Mouse (Mus musculus) kidney, embryonic 15.5 days (tissue): ENCODE measurements around the gene Psenen. TPM values are rescaled to one million over a fixed set of nuclear protein-coding genes. Genes with fewer than 3 reads are reported as not detected.
A peak's percentile ranks its signal among the peaks of the same experiment; 100 is the strongest.

Experiments used
- ATAC-seq: fragments of 200-750 bp; cut with Nextera tagmentation; replicated peaks from 2 replicates; pipeline ENCODE4 v1.8.0; 2017; ENCODE audit warnings: moderate TSS enrichment; ENCODE audit not compliant: low FRiP score
- H3K27ac ChIP-seq: fragments of 300-500 bp; sonication (generic); 2 replicates; pipeline ENCODE4 v1.5.1; 2015; ENCODE audit warnings: mild to moderate bottlenecking, inconsistent platforms
- H3K27me3 ChIP-seq: fragments of 300-500 bp; sonication (generic); 2 replicates; pipeline ENCODE4 v1.6.1; 2015; ENCODE audit warnings: inconsistent platforms
- H3K36me3 ChIP-seq: fragments of 300-500 bp; sonication (generic); 2 replicates; pipeline ENCODE4 v1.6.1; 2015; ENCODE audit warnings: inconsistent platforms
- H3K4me1 ChIP-seq: fragments of 300-500 bp; sonication (generic); 2 replicates; pipeline ENCODE4 v1.6.1; 2015; ENCODE audit warnings: inconsistent platforms
- H3K4me2 ChIP-seq: fragments of 300-500 bp; sonication (generic); 2 replicates; pipeline ENCODE4 v1.6.1; 2015; ENCODE audit warnings: moderate library complexity, mild to moderate bottlenecking, inconsistent platforms
- H3K4me3 ChIP-seq: fragments of 300-500 bp; sonication (generic); replicated peaks from 2 replicates; pipeline ENCODE4 v1.5.1; 2015; ENCODE audit warnings: mild to moderate bottlenecking, inconsistent platforms
- H3K9ac ChIP-seq: fragments of 300-500 bp; sonication (generic); 2 replicates; pipeline ENCODE4 v1.6.1; 2015; ENCODE audit warnings: mild to moderate bottlenecking, inconsistent platforms
- H3K9me3 ChIP-seq: fragments of 300-500 bp; sonication (generic); replicated peaks from 2 replicates; pipeline ENCODE4 v1.6.1; 2016; ENCODE audit warnings: inconsistent platforms
- WGBS: fragments of 180-500 bp; shearing (Covaris S2); methylation state at CpG from one replicate; pipeline ENCODE4 v1.1.7; 2015; ENCODE audit warnings: mixed read lengths; 5-methylcytosine and 5-hydroxymethylcytosine counted together
- polyA plus RNA-seq: library from polyadenylated mRNA; unstranded; fragments of >200 nt; fragmentation: Nextera tagmentation; extraction: Ambion mirVana; gene quantifications from 2 replicates; pipeline ENCODE4 v1.2.1, GENCODE M21; 2015

Gene Psenen
- polyA plus RNA-seq, 1 experiment from 2014 or later: 152 TPM

DNA sequence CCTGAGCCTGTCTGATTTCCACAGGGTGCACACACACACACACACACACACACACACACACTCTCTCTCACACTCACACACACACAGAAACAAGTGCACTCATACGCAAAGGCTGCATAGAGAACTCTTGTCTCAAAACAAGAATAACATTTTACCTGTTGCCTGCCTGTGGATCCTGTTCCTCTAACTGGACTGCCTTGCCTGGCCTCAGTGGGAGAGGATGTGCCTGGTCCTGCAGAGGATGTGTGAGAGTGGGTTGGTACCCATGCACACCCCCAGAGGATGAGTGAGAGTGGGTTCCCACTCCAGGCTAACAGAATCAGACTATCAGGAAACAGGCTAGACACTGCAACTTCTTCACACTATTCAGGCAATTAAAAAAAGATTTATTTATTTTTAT is 12.8 kb downstream of the Psenen start:
- no peaks in the 10 kb centered on the region for H3K9me3 ChIP-seq
- H3K4me2 ChIP-seq: no peak overlapping the region
- no peak for ATAC-seq
- H3K9ac ChIP-seq: no peak overlapping the region
- H3K27ac ChIP-seq: no peak overlapping the region
- 97% methylated on average over 1 of the region's 1 CpGs for WGBS
- H3K4me3 ChIP-seq: no peak overlapping the region
- no peaks in the 10 kb centered on the region for H3K27me3 ChIP-seq
- H3K36me3 ChIP-seq: peaks cover 49% of the 10 kb centered on the region
- H3K4me1 ChIP-seq: peaks cover 27% of the 10 kb centered on the region

- no peaks in the 10 kb centered on the region for H3K27me3 ChIP-seq
- H3K9ac ChIP-seq: no peak overlapping the region
- peaks cover 42% of the 10 kb centered on the region for H3K36me3 ChIP-seq
- no peak for ATAC-seq
- no peak overlapping the region for H3K4me2 ChIP-seq
- H3K9me3 ChIP-seq: no peaks in the 10 kb centered on the region
- H3K4me1 ChIP-seq: peaks cover 27% of the 10 kb centered on the region
- H3K27ac ChIP-seq: no peak overlapping the region
- no peak overlapping the region for H3K4me3 ChIP-seq
- WGBS: 94% methylated on average over 2 of the region's 2 CpGs
These were observed 13.5 kb downstream of the Psenen start for GRCm38 (mm10) chr7:30549880-30550279.

DNA sequence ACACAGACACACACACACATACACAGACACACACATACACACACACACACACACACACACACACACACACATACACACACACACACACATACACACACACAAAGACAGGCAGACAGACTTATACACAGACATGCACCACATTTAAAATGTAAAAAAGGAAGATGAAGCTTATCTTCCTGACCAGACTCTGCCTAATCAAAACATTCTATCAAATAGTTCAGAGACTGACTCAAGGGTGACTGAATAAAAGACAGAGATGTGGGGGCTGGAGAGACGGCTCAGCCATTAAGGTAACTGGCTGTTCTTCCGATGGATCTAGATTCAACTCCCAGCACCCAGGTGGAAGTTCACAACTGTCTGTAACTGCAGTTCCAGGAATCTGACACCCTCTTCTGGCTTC is 19.1 kb downstream of the Psenen start:
- no peaks in the 10 kb centered on the region for H3K4me1 ChIP-seq
- 84% methylated on average over 2 of the region's 2 CpGs for WGBS
- H3K9ac ChIP-seq: no peak overlapping the region
- ATAC-seq: no peak
- no peaks in the 10 kb centered on the region for H3K27me3 ChIP-seq
- H3K4me2 ChIP-seq: no peak overlapping the region
- H3K36me3 ChIP-seq: peaks cover 77% of the 10 kb centered on the region
- no peak overlapping the region for H3K4me3 ChIP-seq
- no peaks in the 10 kb centered on the region for H3K9me3 ChIP-seq
- H3K27ac ChIP-seq: no peak overlapping the region

GRCm38 (mm10) chr7:30540572-30540971 is 22.9 kb downstream of the Psenen start:
- no peak overlapping the region for H3K4me2 ChIP-seq
- H3K36me3 ChIP-seq: peaks cover 59% of the 10 kb centered on the region
- 90% methylated on average over 7 of the region's 7 CpGs for WGBS
- no peak overlapping the region for H3K9ac ChIP-seq
- H3K9me3 ChIP-seq: no peaks in the 10 kb centered on the region
- no peak for ATAC-seq
- peaks cover 4% of the 10 kb centered on the region for H3K4me1 ChIP-seq
- H3K27me3 ChIP-seq: no peaks in the 10 kb centered on the region
- no peak overlapping the region for H3K27ac ChIP-seq
- H3K4me3 ChIP-seq: no peak overlapping the region

- H3K36me3 ChIP-seq: peaks cover 52% of the 10 kb centered on the region
- peak; percentile 93 for ATAC-seq
- peak within 1 kb of the TSS; percentile 74 for H3K27ac ChIP-seq
- H3K27me3 ChIP-seq: no peaks in the 10 kb centered on the region
- peak within 1 kb of the TSS; percentile 85 for H3K4me3 ChIP-seq
- H3K9ac ChIP-seq: peak within 1 kb of the TSS; percentile 65
- peak within 1 kb of the TSS; percentile 89 for H3K4me2 ChIP-seq
- H3K4me1 ChIP-seq: peaks cover 29% of the 10 kb centered on the region
- H3K9me3 ChIP-seq: no peaks in the 10 kb centered on the region
- WGBS: under 1% methylated on average over 53 of the region's 84 CpGs
These were observed 28.5 kb downstream of the Psenen start, which contains the start of gene Arhgap33 for GRCm38 (mm10) chr7:30534633-30535577. Gene Arhgap33 (minus strand): TSS chr7:30535060.

- peaks cover 29% of the 10 kb centered on the region for H3K4me1 ChIP-seq
- 7% methylated on average over 26 of the region's 26 CpGs for WGBS
- H3K9me3 ChIP-seq: no peaks in the 10 kb centered on the region
- peak overlapping the region; percentile 74 for H3K27ac ChIP-seq
- H3K4me2 ChIP-seq: peak overlapping the region; percentile 89
- peak overlapping the region; percentile 65 for H3K9ac ChIP-seq
- H3K27me3 ChIP-seq: no peaks in the 10 kb centered on the region
- H3K4me3 ChIP-seq: peak overlapping the region; percentile 85
- H3K36me3 ChIP-seq: peaks cover 52% of the 10 kb centered on the region
- ATAC-seq: no peak; the same call in 1 of the 2 replicates
These were observed 29.3 kb downstream of the Psenen start for GRCm38 (mm10) chr7:30533941-30534632.

GRCm38 (mm10) chr7:30532931-30533330 is 30.5 kb downstream of the Psenen start:
- H3K4me3 ChIP-seq: no peak overlapping the region
- H3K4me1 ChIP-seq: peaks cover 30% of the 10 kb centered on the region
- H3K9me3 ChIP-seq: no peaks in the 10 kb centered on the region
- ATAC-seq: peak; percentile 16; the same call in 1 of the 2 replicates
- H3K9ac ChIP-seq: peak overlapping the region; percentile 23; the same call in 1 of the 2 replicates
- H3K36me3 ChIP-seq: peaks cover 55% of the 10 kb centered on the region
- peak overlapping the region; percentile 89 for H3K4me2 ChIP-seq
- WGBS: 37% methylated on average over 8 of the region's 8 CpGs
- H3K27me3 ChIP-seq: no peaks in the 10 kb centered on the region
- H3K27ac ChIP-seq: peak overlapping the region; percentile 22; the same call in 1 of the 2 replicates

- 81% methylated on average over 9 of the region's 9 CpGs for WGBS
- H3K27me3 ChIP-seq: no peaks in the 10 kb centered on the region
- H3K9me3 ChIP-seq: no peaks in the 10 kb centered on the region
- H3K4me1 ChIP-seq: peaks cover 40% of the 10 kb centered on the region
- peaks cover 62% of the 10 kb centered on the region for H3K36me3 ChIP-seq
- H3K9ac ChIP-seq: no peak overlapping the region
- no peak overlapping the region for H3K4me3 ChIP-seq
- no peak overlapping the region for H3K4me2 ChIP-seq
- H3K27ac ChIP-seq: no peak overlapping the region
- no peak for ATAC-seq
These were observed 32.1 kb downstream of the Psenen start for GRCm38 (mm10) chr7:30531291-30531815.

GRCm38 (mm10) chr7:30526981-30527380 is 36.4 kb downstream of the Psenen start:
- WGBS: 73% methylated on average over 14 of the region's 14 CpGs
- Histone ChIP-seq H3K4me2 (peak overlapping the region; percentile 49), H3K9ac (no peak overlapping the region)

DNA sequence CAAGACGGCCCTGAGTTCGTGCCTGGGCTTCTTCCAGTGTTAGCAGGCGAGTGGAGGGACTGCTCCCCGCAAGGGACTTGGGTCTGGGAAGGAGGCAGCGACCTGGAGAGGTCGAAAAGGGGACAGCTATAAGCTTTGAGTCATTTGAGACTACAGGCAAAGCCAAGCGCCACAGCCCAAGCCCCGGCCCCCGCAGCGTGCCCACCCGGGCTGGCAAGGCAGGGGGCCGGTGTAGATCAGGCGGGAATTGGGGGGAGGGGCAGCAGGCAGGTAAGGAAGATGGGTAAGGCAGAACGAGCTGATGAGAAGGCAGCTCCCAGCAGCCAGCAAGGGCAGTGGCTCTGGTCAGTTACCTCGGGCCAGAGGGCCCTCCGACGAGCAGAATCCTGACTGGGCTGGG is 37.0 kb downstream of the Psenen start:
- H3K27ac ChIP-seq: peak overlapping the region; percentile 79
- no peaks in the 10 kb centered on the region for H3K27me3 ChIP-seq
- peak overlapping the region; percentile 49 for H3K4me2 ChIP-seq
- H3K36me3 ChIP-seq: peaks cover 79% of the 10 kb centered on the region
- WGBS: 19% methylated on average over 17 of the region's 17 CpGs
- H3K4me3 ChIP-seq: peak overlapping the region; percentile 10; the same call in 1 of the 2 replicates
- H3K4me1 ChIP-seq: peaks cover 48% of the 10 kb centered on the region
- H3K9me3 ChIP-seq: no peaks in the 10 kb centered on the region
- H3K9ac ChIP-seq: no peak overlapping the region
- peak; percentile 13; the same call in 1 of the 2 replicates for ATAC-seq

More at GRCm38 (mm10) chr7:30526981-30527380, 36.4 kb downstream of the Psenen start:
- Histone ChIP-seq H3K27me3 (no peaks in the 10 kb centered on the region), H3K36me3 (peaks cover 85% of the 10 kb centered on the region), H3K27ac (peak overlapping the region; percentile 79; the same call in 1 of the 2 replicates), H3K9me3 (no peaks in the 10 kb centered on the region), H3K4me1 (peaks cover 43% of the 10 kb centered on the region), H3K4me3 (peak overlapping the region; percentile 10; the same call in 1 of the 2 replicates)
- no peak for ATAC-seq

GRCm38 (mm10) chr7:30525954-30526353 is 37.5 kb downstream of the Psenen start:
- Histone ChIP-seq H3K27ac (peak overlapping the region; percentile 79), H3K4me3 (peak overlapping the region; percentile 10; the same call in 1 of the 2 replicates), H3K4me2 (peak overlapping the region; percentile 49), H3K9ac (no peak overlapping the region), H3K9me3 (no peaks in the 10 kb centered on the region), H3K4me1 (peaks cover 53% of the 10 kb centered on the region), H3K36me3 (peaks cover 75% of the 10 kb centered on the region), H3K27me3 (no peaks in the 10 kb centered on the region)
- 25% methylated on average over 10 of the region's 10 CpGs for WGBS
- ATAC-seq: peak; percentile 49
